Mouse (Mus musculus) kidney, adult 11 months (tissue): ENCODE measurements around the gene Slc40a1.

Source experiments
- DNase-seq: peaks from one replicate; pipeline ENCODE4 v3.0.0; 2022

Slc40a1 gene

GRCm38 (mm10) chr1:45882076-45882475, 44.2 kb downstream of the Slc40a1 start:
- no peak for DNase-seq

- no peak for DNase-seq
Observed at GRCm38 (mm10) chr1:45881228-45881832, 45.0 kb downstream of the Slc40a1 start.

- no peak for DNase-seq
Observed at GRCm38 (mm10) chr1:45877463-45877862, 48.9 kb downstream of the Slc40a1 start.

GRCm38 (mm10) chr1:45876450-45877198, 49.7 kb downstream of the Slc40a1 start:
- no peak for DNase-seq

- no peak for DNase-seq
Observed at GRCm38 (mm10) chr1:45875640-45876039, 50.7 kb downstream of the Slc40a1 start.

- DNase-seq = no peak
Observed at GRCm38 (mm10) chr1:45873250-45873649, 53.1 kb downstream of the Slc40a1 start.

GRCm38 (mm10) chr1:45868479-45869137, 57.7 kb downstream of the Slc40a1 start:
- DNase-seq = no peak

GRCm38 (mm10) chr1:45868050-45868449, 58.3 kb downstream of the Slc40a1 start:
- no peak for DNase-seq

- no peak for DNase-seq
Observed at GRCm38 (mm10) chr1:45866288-45867018, 59.9 kb downstream of the Slc40a1 start.

GRCm38 (mm10) chr1:45865727-45866126, 60.6 kb downstream of the Slc40a1 start:
- no peak for DNase-seq

- DNase-seq = no peak
Observed at GRCm38 (mm10) chr1:45865316-45865715, 61.0 kb downstream of the Slc40a1 start.

- DNase-seq = peak; percentile 50
Observed at GRCm38 (mm10) chr1:45864564-45865014, 61.7 kb downstream of the Slc40a1 start.

- DNase-seq = no peak
Observed at GRCm38 (mm10) chr1:45863641-45864040, 62.7 kb downstream of the Slc40a1 start.

GRCm38 (mm10) chr1:45861162-45861561, 65.2 kb downstream of the Slc40a1 start:
- DNase-seq = no peak

- DNase-seq = no peak
Observed at GRCm38 (mm10) chr1:45860349-45860748, 66.0 kb downstream of the Slc40a1 start.
